Mouse (Mus musculus): ENCODE measurements around the gene Maml1. TPM values are rescaled to one million over a fixed set of nuclear protein-coding genes. Genes with fewer than 3 reads are reported as not detected.

The Maml1 gene
- total RNA-seq, 2 experiments from 2014 or later = 10.1 to 10.8 TPM

- H3K27ac ChIP-seq = peak overlapping the region; percentile 6; the same call in 1 of the 2 replicates
- H3K4me3 ChIP-seq = no peak overlapping the region
- no peak for TF ChIP-seq CTCF (conservative IDR thresholded peaks at IDR 0.05)
- no peak for DNase-seq (ENCODE audit: low spot score in 2 of 2)
Observed at GRCm38 (mm10) chr11:50275077-50275476, 17.0 kb downstream of the Maml1 start.

- no peak for DNase-seq (ENCODE audit: low spot score in 2 of 2)
- H3K27ac ChIP-seq = no peak overlapping the region
- H3K4me3 ChIP-seq = no peak overlapping the region
- no peak for TF ChIP-seq CTCF (conservative IDR thresholded peaks at IDR 0.05)
Observed at GRCm38 (mm10) chr11:50272819-50273218, 19.3 kb downstream of the Maml1 start.

- Histone ChIP-seq H3K4me3 (no peak overlapping the region), H3K27ac (no peak overlapping the region)
- DNase-seq (ENCODE audit: low spot score in 2 of 2) = no peak
- no peak for TF ChIP-seq CTCF (conservative IDR thresholded peaks at IDR 0.05)
Observed at GRCm38 (mm10) chr11:50269885-50270284, 22.2 kb downstream of the Maml1 start.

- peak; percentile 69 for TF ChIP-seq CTCF (conservative IDR thresholded peaks at IDR 0.05)
- DNase-seq (ENCODE audit: low spot score in 2 of 2) = no peak
- H3K4me3 ChIP-seq = no peak overlapping the region
- H3K27ac ChIP-seq = no peak overlapping the region
Observed at GRCm38 (mm10) chr11:50269163-50269562, 22.9 kb downstream of the Maml1 start.

GRCm38 (mm10) chr11:50266997-50267396 is 25.1 kb downstream of the Maml1 start:
- TF ChIP-seq CTCF (conservative IDR thresholded peaks at IDR 0.05) = no peak
- Histone ChIP-seq H3K4me3 (no peak overlapping the region), H3K27ac (no peak overlapping the region)
- DNase-seq (ENCODE audit: low spot score in 2 of 2) = no peak

GRCm38 (mm10) chr11:50265931-50266330 is 26.2 kb downstream of the Maml1 start:
- H3K4me3 ChIP-seq = no peak overlapping the region
- no peak for DNase-seq (ENCODE audit: low spot score in 2 of 2)
- TF ChIP-seq CTCF (conservative IDR thresholded peaks at IDR 0.05) = no peak
- peak overlapping the region; percentile 43; the same call in 1 of the 2 replicates for H3K27ac ChIP-seq

- DNase-seq (ENCODE audit: low spot score in 2 of 2) = no peak
- Histone ChIP-seq H3K4me3 (no peak overlapping the region), H3K27ac (no peak overlapping the region)
- TF ChIP-seq CTCF (conservative IDR thresholded peaks at IDR 0.05) = no peak
Observed at GRCm38 (mm10) chr11:50263198-50263597, 28.9 kb downstream of the Maml1 start.

GRCm38 (mm10) chr11:50262020-50262419 is 30.1 kb downstream of the Maml1 start:
- H3K27ac ChIP-seq = no peak overlapping the region
- TF ChIP-seq CTCF (conservative IDR thresholded peaks at IDR 0.05) = peak; percentile 58
- no peak overlapping the region for H3K4me3 ChIP-seq
- DNase-seq (ENCODE audit: low spot score in 2 of 2) = no peak

GRCm38 (mm10) chr11:50258310-50258709 is 33.8 kb downstream of the Maml1 start:
- peak; percentile 52 to 54 for DNase-seq (ENCODE audit: low spot score in 2 of 2)
- Histone ChIP-seq H3K4me3 (no peak overlapping the region), H3K27ac (peak overlapping the region; percentile 74)
- TF ChIP-seq CTCF (conservative IDR thresholded peaks at IDR 0.05) = no peak

GRCm38 (mm10) chr11:50256615-50257014 is 35.5 kb downstream of the Maml1 start:
- Histone ChIP-seq H3K4me3 (no peak overlapping the region), H3K27ac (peak overlapping the region; percentile 74)
- no peak for DNase-seq (ENCODE audit: low spot score in 2 of 2)
- no peak for TF ChIP-seq CTCF (conservative IDR thresholded peaks at IDR 0.05)

- Histone ChIP-seq H3K4me3 (no peak overlapping the region; the same call in 1 of the 2 replicates), H3K27ac (peak overlapping the region; percentile 74)
- peak; percentile 77 to 88 for DNase-seq (ENCODE audit: low spot score in 2 of 2)
- TF ChIP-seq CTCF (conservative IDR thresholded peaks at IDR 0.05) = no peak
Observed at GRCm38 (mm10) chr11:50254010-50254580, 38.0 kb downstream of the Maml1 start.

GRCm38 (mm10) chr11:50253393-50253792 is 38.7 kb downstream of the Maml1 start:
- no peak for DNase-seq (ENCODE audit: low spot score in 2 of 2)
- no peak overlapping the region for H3K4me3 ChIP-seq
- peak overlapping the region; percentile 74; the same call in 1 of the 2 replicates for H3K27ac ChIP-seq
- no peak for TF ChIP-seq CTCF (conservative IDR thresholded peaks at IDR 0.05)

- peak overlapping the region; percentile 74; the same call in 1 of the 2 replicates for H3K27ac ChIP-seq
- no peak for TF ChIP-seq CTCF (conservative IDR thresholded peaks at IDR 0.05)
Observed at GRCm38 (mm10) chr11:50252684-50253265, 39.3 kb downstream of the Maml1 start.

GRCm38 (mm10) chr11:50252166-50252565 is 39.9 kb downstream of the Maml1 start:
- DNase-seq (ENCODE audit: low spot score in 2 of 2) = no peak
- H3K4me3 ChIP-seq = no peak overlapping the region
- H3K27ac ChIP-seq = no peak overlapping the region
- no peak for TF ChIP-seq CTCF (conservative IDR thresholded peaks at IDR 0.05)

More at GRCm38 (mm10) chr11:50252684-50253265, 39.3 kb downstream of the Maml1 start:
- no peak overlapping the region for H3K4me3 ChIP-seq
- DNase-seq (ENCODE audit: low spot score in 2 of 2) = no peak

All from layer of hippocampus, adult 2 months (tissue).